Mouse (Mus musculus): Measurements from ENCODE around the gene Vrk1. TPM values are rescaled to one million over a fixed set of nuclear protein-coding genes. Genes with fewer than 3 reads are reported as not detected.

The Vrk1 gene
- total and polyA plus RNA-seq, 3 experiments: 55.2 to 124 (median 69.1) TPM

DNA sequence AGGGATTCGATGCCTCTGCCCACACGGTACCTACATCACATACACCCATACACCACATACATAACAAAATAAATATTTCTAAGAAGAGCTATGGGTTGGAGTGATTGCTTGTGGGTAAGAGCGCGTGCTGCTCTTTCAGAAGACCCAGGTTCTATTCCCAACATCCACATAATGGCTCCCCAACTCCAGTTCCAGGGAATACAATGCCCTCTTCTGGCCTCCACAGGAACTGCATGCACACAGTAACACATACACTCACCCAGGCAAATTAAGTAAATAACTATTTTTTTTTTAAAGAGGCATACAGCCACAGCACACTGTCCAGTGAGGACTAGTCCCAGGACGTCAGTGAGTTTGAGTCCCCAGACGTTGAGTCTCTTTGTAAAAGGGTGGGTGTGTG lies 92.0 kb downstream of the Vrk1 start:
- in situ Hi-C loops (cut with MboI; ENCODE audit: low pct_ligation_motif_present, low pct_unique_long_range_greater_than_20kb, low sequenced_read_pairs) (no loop called here), dilution Hi-C loops (cut with MboI; ENCODE audit: extremely low pct_ligation_motif_present, extremely low pct_unique_long_range_greater_than_20kb, low sequenced_read_pairs) (no loop called here)
- Histone ChIP-seq H3K36me3 (replicated peaks in 1 of 2; ENCODE audit: control insufficient read depth in 1 of 2, insufficient read depth in 1 of 2, low read length in 1 of 2) (no peaks in the 10 kb centered on the region), H3K27ac (ENCODE audit: insufficient read depth, low read depth) (no peak overlapping the region), H3K9me3 (replicated peaks; ENCODE audit: low read length) (peaks cover 61% of the 10 kb centered on the region), H3K4me3 (replicated peaks in 1 of 3; ENCODE audit: low read depth in 2 of 3, low read length in 2 of 3, poor library complexity in 1 of 3) (no peak overlapping the region), H3K4me2 (ENCODE audit: insufficient read depth, low read depth, poor library complexity, severe bottlenecking) (no peak overlapping the region), H3K4me1 (ENCODE audit: control insufficient read depth in 1 of 2, insufficient read depth in 2 of 2) (no peaks in the 10 kb centered on the region), H3K79me2 (replicated peaks; ENCODE audit: control insufficient read depth, extremely low read depth, insufficient read depth, poor library complexity, severe bottlenecking) (no peaks in the 10 kb centered on the region), H3K27me3 (replicated peaks) (no peaks in the 10 kb centered on the region), H3K9ac (ENCODE audit: insufficient read depth, low read depth) (no peak overlapping the region)
- TF ChIP-seq ZKSCAN1 (IDR thresholded peaks at IDR 0.05; ENCODE audit: borderline replicate concordance, low read depth, low read length) (no peak), HCFC1 (IDR thresholded peaks at IDR 0.05; ENCODE audit: low read depth, low read length) (no peak), CTCF (conservative IDR thresholded peaks at IDR 0.05 in 1 of 2, IDR thresholded peaks at IDR 0.05 in 1 of 2; ENCODE audit: low read depth in 2 of 2, low read length in 2 of 2) (0 out of 4 replicates have a peak, but pooled peaks of 1 of the 2 experiments have one; percentile 1), PAX5 (IDR thresholded peaks at IDR 0.05; ENCODE audit: low read length) (no peak), MYC (IDR thresholded peaks at IDR 0.05; ENCODE audit: low read depth, low read length) (no peak)
- DNase-seq (ENCODE audit: extremely low read depth): no peak

DNA sequence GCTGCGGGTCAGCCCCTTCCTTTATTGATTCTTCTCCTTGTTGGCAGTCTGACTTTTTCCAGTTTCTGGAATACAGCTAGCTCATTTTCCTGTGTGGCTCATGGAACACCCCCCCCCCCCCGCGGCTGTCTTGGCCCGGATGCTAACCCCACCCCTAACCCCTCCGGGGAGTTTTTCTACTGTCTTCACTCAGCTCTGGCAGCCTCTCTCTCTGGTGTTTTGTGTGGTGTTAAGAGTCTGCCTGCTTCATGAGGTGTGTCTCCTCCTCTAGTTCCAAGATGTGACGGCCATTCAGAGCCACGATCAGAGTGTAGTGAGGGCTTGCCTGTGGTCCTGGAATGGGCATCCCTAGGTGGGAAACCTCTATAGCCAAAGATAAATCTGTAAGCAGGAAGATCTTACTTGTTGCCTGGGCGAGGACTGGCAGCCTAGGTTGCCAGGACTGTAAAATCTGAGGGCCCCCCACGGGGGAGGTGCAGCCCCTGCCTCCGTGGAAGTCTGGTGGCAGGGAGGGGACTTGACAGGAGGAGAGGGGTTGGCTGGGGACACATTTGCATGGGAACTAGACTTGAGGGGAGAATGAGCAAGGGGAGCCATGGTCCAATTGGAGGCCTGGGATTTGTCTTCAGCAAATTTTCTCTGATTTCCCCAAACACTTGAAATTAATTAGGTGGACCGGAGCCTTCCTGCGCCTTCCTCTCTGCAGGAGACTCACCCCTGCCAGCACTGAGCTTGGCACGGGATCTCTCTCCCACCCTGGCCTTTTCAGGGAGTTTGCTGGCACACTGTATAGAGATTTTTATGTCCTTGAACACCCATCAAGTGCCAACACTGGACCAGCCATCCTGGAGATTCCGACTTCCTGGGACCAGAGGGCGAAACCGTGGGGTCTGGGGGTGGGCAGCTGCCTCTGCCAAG lies 93.0 kb downstream of the Vrk1 start:
- H3K36me3 ChIP-seq (replicated peaks in 1 of 2; ENCODE audit: control insufficient read depth in 1 of 2, insufficient read depth in 1 of 2, low read length in 1 of 2): no peaks in the 10 kb centered on the region
- TF ChIP-seq POLR2A (IDR thresholded peaks at IDR 0.05; ENCODE audit: low read depth, low read length) (no peak), USF1 (IDR thresholded peaks at IDR 0.05; ENCODE audit: low read depth, low read length) (no peak), TBP (conservative IDR thresholded peaks at IDR 0.05; ENCODE audit: low read depth, low read length) (no peak), TCF12 (IDR thresholded peaks at IDR 0.05; ENCODE audit: low read depth, low read length) (no peak), CHD1 (IDR thresholded peaks at IDR 0.05; ENCODE audit: low read depth, low read length) (no peak), IRF4 (IDR thresholded peaks at IDR 0.05; ENCODE audit: low read depth, low read length) (no peak), MAZ (IDR thresholded peaks at IDR 0.05; ENCODE audit: low read depth, low read length) (no peak), MAFK (IDR thresholded peaks at IDR 0.05; ENCODE audit: insufficient replicate concordance, low read length) (no peak), ZC3H11A (IDR thresholded peaks at IDR 0.05; ENCODE audit: low read depth, low read length) (no peak), MYC (IDR thresholded peaks at IDR 0.05; ENCODE audit: low read depth, low read length) (no peak), ETS1 (conservative IDR thresholded peaks at IDR 0.05; ENCODE audit: low read depth, low read length) (no peak), EP300 (IDR thresholded peaks at IDR 0.05; ENCODE audit: low read length) (no peak), RCOR1 (conservative IDR thresholded peaks at IDR 0.05; ENCODE audit: low read depth, low read length) (no peak), MAX (IDR thresholded peaks at IDR 0.05; ENCODE audit: low read length) (no peak), NRF1 (IDR thresholded peaks at IDR 0.05; ENCODE audit: low read depth, low read length) (no peak)
- no peak for DNase-seq (ENCODE audit: extremely low read depth)
- H3K27ac ChIP-seq (ENCODE audit: insufficient read depth, low read depth): no peak overlapping the region
- no peak overlapping the region for H3K4me3 ChIP-seq (replicated peaks in 1 of 3; ENCODE audit: low read depth in 2 of 3, low read length in 2 of 3, poor library complexity in 1 of 3)
- no peaks in the 10 kb centered on the region for H3K79me2 ChIP-seq (replicated peaks; ENCODE audit: control insufficient read depth, extremely low read depth, insufficient read depth, poor library complexity, severe bottlenecking)
- no peaks in the 10 kb centered on the region for H3K4me1 ChIP-seq (ENCODE audit: control insufficient read depth in 1 of 2, insufficient read depth in 2 of 2)
- H3K27me3 ChIP-seq (replicated peaks): no peaks in the 10 kb centered on the region
- no peak overlapping the region for H3K4me2 ChIP-seq (ENCODE audit: insufficient read depth, low read depth, poor library complexity, severe bottlenecking)
- dilution Hi-C loops (cut with MboI; ENCODE audit: extremely low pct_ligation_motif_present, extremely low pct_unique_long_range_greater_than_20kb, low sequenced_read_pairs) (no loop called here), in situ Hi-C loops (cut with MboI; ENCODE audit: low pct_ligation_motif_present, low pct_unique_long_range_greater_than_20kb, low sequenced_read_pairs) (no loop called here)
- peaks cover 56% of the 10 kb centered on the region for H3K9me3 ChIP-seq (replicated peaks; ENCODE audit: low read length)
- H3K9ac ChIP-seq (ENCODE audit: insufficient read depth, low read depth): no peak overlapping the region

Data from CH12.LX (cell line).